Mouse (Mus musculus) left cerebral cortex, postnatal 10 days (tissue): ENCODE results near the gene 1700025B11Rik. TPM values are rescaled to one million over a fixed set of nuclear protein-coding genes. Genes with fewer than 3 reads are reported as not detected.

ENCODE experiments used
- total RNA-seq, 2 experiments: library from RNA; stranded (reverse); gene quantifications; 2 replicates each; pipeline ENCODE4 v1.2.3; 2021

1700025B11Rik gene
- total RNA-seq, 2 experiments from 2014 or later = not detected

Other genes starting within 250 kb of the 1700025B11Rik start
- under 1 TPM; 0.49 to 0.71 TPM for gene Apol7a, start 162.8 kb downstream of the 1700025B11Rik start, total RNA-seq
- under 1 TPM; 0.55 to 0.81 TPM for gene Apol9a, start 150.8 kb downstream of the 1700025B11Rik start, total RNA-seq
- under 1 TPM in 1 of 2 experiments, not detected in 1; 0.32 TPM for gene Apol7b, start 114.4 kb downstream of the 1700025B11Rik start, total RNA-seq
- not detected for gene Apol10a, start 84.8 kb downstream of the 1700025B11Rik start, total RNA-seq
- gene Apol11a, start 53.6 kb downstream of the 1700025B11Rik start, total RNA-seq = not detected
- not detected for gene Apol7c, start 28.6 kb downstream of the 1700025B11Rik start, total RNA-seq
- not detected for gene Apol10b, start 34.2 kb upstream of the 1700025B11Rik start, total RNA-seq
- gene Gm36245, start 37.4 kb upstream of the 1700025B11Rik start, total RNA-seq = not detected
- not detected for gene Apol11b, start 81.4 kb upstream of the 1700025B11Rik start, total RNA-seq
- not detected for gene Apol7e, start 137.0 kb upstream of the 1700025B11Rik start, total RNA-seq
- gene Apol9b, start 167.1 kb upstream of the 1700025B11Rik start, total RNA-seq = under 1 TPM in 1 of 2 experiments, not detected in 1; 0.30 TPM
- gene Apol8, start 195.1 kb upstream of the 1700025B11Rik start, total RNA-seq = 1 to 10 TPM in 1 of 2 experiments, under 1 TPM in 1; 0.97 to 1.2 TPM